Mouse (Mus musculus): ENCODE results near the gene Gpsm3. TPM values are rescaled to one million over a fixed set of nuclear protein-coding genes. Genes with fewer than 3 reads are reported as not detected.

Gene Gpsm3
- polyA plus RNA-seq, 1 experiment = 3.1 TPM

DNA sequence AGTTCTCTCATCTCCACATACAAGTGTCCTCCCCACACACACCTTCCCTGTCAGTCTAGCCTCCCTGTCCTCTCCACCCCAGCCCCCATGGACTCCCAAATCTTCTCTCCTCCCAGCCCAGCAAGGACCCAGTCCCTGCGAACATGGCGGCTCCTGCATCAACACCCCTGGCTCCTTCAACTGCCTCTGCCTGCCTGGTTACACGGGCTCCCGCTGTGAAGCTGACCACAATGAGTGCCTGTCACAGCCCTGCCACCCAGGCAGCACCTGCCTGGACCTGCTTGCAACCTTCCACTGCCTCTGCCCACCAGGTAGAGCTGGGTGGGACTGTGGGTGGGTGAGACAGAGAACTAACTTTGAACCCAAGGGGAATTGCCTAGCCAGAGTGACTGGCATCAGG, 19.7 kb upstream of the Gpsm3 start:
- Histone ChIP-seq H3K4me3 (no peak overlapping the region), H3K27me3 (ENCODE audit: control insufficient read depth, insufficient read depth, insufficient read length) (peaks cover 46% of the 10 kb centered on the region), H3K79me2 (ENCODE audit: control insufficient read depth, insufficient read depth) (no peaks in the 10 kb centered on the region), H3K4me2 (ENCODE audit: low read depth) (no peak overlapping the region), H3K36me3 (ENCODE audit: control insufficient read depth, insufficient read depth) (no peaks in the 10 kb centered on the region), H3ac (ENCODE audit: control insufficient read depth, insufficient read length) (no peak overlapping the region)
- TF ChIP-seq CEBPB (IDR thresholded peaks at IDR 0.05; ENCODE audit: insufficient read depth, poor library complexity, severe bottlenecking) (no peak), TCF3 (IDR thresholded peaks at IDR 0.05; ENCODE audit: insufficient read length, low read depth) (no peak), TCF12 (IDR thresholded peaks at IDR 0.05; ENCODE audit: insufficient read depth, poor library complexity, severe bottlenecking) (no peak), MAX (IDR thresholded peaks at IDR 0.05; ENCODE audit: low read depth) (no peak), POLR2AphosphoS2 (IDR thresholded peaks at IDR 0.05; ENCODE audit: insufficient read length, low read depth) (no peak)

DNA sequence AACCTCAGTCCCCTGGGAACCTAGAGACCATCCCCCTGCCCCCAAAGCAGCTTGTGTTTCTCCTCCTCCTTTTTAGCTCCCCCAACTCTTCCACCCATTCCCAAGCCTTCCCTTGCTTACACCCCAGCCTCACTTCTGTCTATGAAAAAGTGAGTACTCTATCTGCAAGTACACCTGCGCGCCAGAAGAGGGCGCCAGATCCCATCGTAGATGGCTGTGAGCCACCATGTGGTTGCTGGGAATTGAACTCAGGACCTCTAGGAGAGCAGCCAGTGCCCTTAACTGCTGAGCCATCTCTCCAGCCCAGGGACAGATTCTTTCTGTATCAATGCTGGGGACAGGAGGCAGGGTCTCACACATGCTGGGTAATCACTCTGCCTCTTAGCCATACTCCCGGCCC, 17.7 kb upstream of the Gpsm3 start:
- Histone ChIP-seq H3K36me3 (ENCODE audit: control insufficient read depth, insufficient read depth) (no peaks in the 10 kb centered on the region), H3K4me2 (ENCODE audit: low read depth) (no peak overlapping the region), H3K79me2 (ENCODE audit: control insufficient read depth, insufficient read depth) (no peaks in the 10 kb centered on the region), H3K27me3 (ENCODE audit: control insufficient read depth, insufficient read depth, insufficient read length) (peaks cover 38% of the 10 kb centered on the region), H3ac (ENCODE audit: control insufficient read depth, insufficient read length) (no peak overlapping the region), H3K4me3 (no peak overlapping the region)
- TF ChIP-seq MAX (IDR thresholded peaks at IDR 0.05; ENCODE audit: low read depth) (no peak), CEBPB (IDR thresholded peaks at IDR 0.05; ENCODE audit: insufficient read depth, poor library complexity, severe bottlenecking) (no peak), TCF12 (IDR thresholded peaks at IDR 0.05; ENCODE audit: insufficient read depth, poor library complexity, severe bottlenecking) (no peak), MYOD1 (IDR thresholded peaks at IDR 0.05; ENCODE audit: control insufficient read depth in 1 of 3, insufficient read length in 2 of 3, low read depth in 2 of 3) (no peak), E2F4 (IDR thresholded peaks at IDR 0.05; ENCODE audit: insufficient read depth) (no peak), REST (IDR thresholded peaks at IDR 0.05; ENCODE audit: insufficient read depth, insufficient read length) (no peak), POLR2AphosphoS2 (IDR thresholded peaks at IDR 0.05; ENCODE audit: insufficient read length, low read depth) (no peak), POLR2A (IDR thresholded peaks at IDR 0.05; ENCODE audit: insufficient read length, low read depth) (no peak), MYOG (IDR thresholded peaks at IDR 0.05; ENCODE audit: control insufficient read depth in 1 of 3, insufficient read depth in 1 of 3, insufficient read length in 2 of 3, low read depth in 2 of 3) (no peak), TCF3 (IDR thresholded peaks at IDR 0.05; ENCODE audit: insufficient read length, low read depth) (no peak), USF1 (IDR thresholded peaks at IDR 0.05; ENCODE audit: low read depth) (no peak)

DNA sequence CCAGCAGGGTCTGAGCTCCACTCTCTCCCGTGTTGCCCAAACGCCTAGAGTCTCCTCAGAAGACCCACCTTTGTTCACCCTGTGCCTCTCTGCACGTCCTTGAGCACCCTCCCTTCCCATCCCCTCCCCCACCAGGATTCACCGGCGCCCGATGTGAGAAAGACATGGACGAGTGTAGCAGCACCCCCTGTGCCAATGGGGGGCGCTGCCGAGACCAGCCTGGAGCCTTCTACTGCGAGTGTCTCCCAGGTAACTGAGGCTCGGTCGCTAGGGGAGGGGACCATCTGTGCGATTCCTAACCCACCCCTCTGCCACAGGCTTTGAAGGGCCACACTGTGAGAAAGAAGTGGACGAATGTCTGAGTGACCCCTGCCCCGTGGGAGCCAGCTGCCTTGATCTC, 17.2 kb upstream of the Gpsm3 start:
- no peak overlapping the region for H3K4me3 ChIP-seq
- no peaks in the 10 kb centered on the region for H3K36me3 ChIP-seq (ENCODE audit: control insufficient read depth, insufficient read depth)
- H3ac ChIP-seq (ENCODE audit: control insufficient read depth, insufficient read length) = no peak overlapping the region
- H3K27me3 ChIP-seq (ENCODE audit: control insufficient read depth, insufficient read depth, insufficient read length) = peaks cover 33% of the 10 kb centered on the region
- TF ChIP-seq TCF3 (IDR thresholded peaks at IDR 0.05; ENCODE audit: insufficient read length, low read depth) (no peak), TCF12 (IDR thresholded peaks at IDR 0.05; ENCODE audit: insufficient read depth, poor library complexity, severe bottlenecking) (no peak), E2F4 (IDR thresholded peaks at IDR 0.05; ENCODE audit: insufficient read depth) (no peak), REST (IDR thresholded peaks at IDR 0.05; ENCODE audit: insufficient read depth, insufficient read length) (no peak), CEBPB (IDR thresholded peaks at IDR 0.05; ENCODE audit: insufficient read depth, poor library complexity, severe bottlenecking) (no peak), POLR2AphosphoS2 (IDR thresholded peaks at IDR 0.05; ENCODE audit: insufficient read length, low read depth) (no peak), MAX (IDR thresholded peaks at IDR 0.05; ENCODE audit: low read depth) (no peak), MYOG (IDR thresholded peaks at IDR 0.05; ENCODE audit: control insufficient read depth in 1 of 3, insufficient read depth in 1 of 3, insufficient read length in 2 of 3, low read depth in 2 of 3) (no peak), POLR2A (IDR thresholded peaks at IDR 0.05; ENCODE audit: insufficient read length, low read depth) (no peak), USF1 (IDR thresholded peaks at IDR 0.05; ENCODE audit: low read depth) (no peak), SRF (IDR thresholded peaks at IDR 0.05; ENCODE audit: control insufficient read depth, insufficient read length, low read depth) (no peak)
- H3K79me2 ChIP-seq (ENCODE audit: control insufficient read depth, insufficient read depth) = no peaks in the 10 kb centered on the region
- no peak overlapping the region for H3K4me2 ChIP-seq (ENCODE audit: low read depth)

DNA sequence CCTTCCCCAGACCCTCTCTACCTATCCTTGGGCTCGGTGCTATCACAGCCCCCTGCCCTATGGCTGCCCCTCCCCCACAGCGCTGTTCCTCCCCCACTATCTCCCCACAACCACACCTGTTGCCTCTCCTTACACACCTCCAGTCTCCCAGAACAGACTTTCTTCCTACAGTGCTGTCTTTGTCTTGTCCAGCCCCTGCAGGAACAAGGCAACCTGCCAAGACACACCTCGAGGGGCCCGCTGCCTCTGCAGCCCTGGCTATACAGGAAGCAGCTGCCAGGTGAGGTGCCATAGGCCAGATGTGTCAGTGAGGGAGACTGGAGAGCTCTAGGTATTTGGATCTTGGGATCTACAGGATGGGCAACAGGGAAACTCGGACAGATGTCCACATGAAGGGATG, 13.0 kb upstream of the Gpsm3 start:
- TF ChIP-seq TCF3 (IDR thresholded peaks at IDR 0.05; ENCODE audit: insufficient read length, low read depth) = no peak
- no peak for TF ChIP-seq MYOD1 (IDR thresholded peaks at IDR 0.05; ENCODE audit: control insufficient read depth in 1 of 3, insufficient read length in 2 of 3, low read depth in 2 of 3)
- no peak for TF ChIP-seq SRF (IDR thresholded peaks at IDR 0.05; ENCODE audit: control insufficient read depth, insufficient read length, low read depth)
- no peak for TF ChIP-seq MYOG (IDR thresholded peaks at IDR 0.05; ENCODE audit: control insufficient read depth in 1 of 3, insufficient read depth in 1 of 3, insufficient read length in 2 of 3, low read depth in 2 of 3)
- TF ChIP-seq E2F4 (IDR thresholded peaks at IDR 0.05; ENCODE audit: insufficient read depth) = no peak
- no peak for TF ChIP-seq REST (IDR thresholded peaks at IDR 0.05; ENCODE audit: insufficient read depth, insufficient read length)
- no peak for TF ChIP-seq CEBPB (IDR thresholded peaks at IDR 0.05; ENCODE audit: insufficient read depth, poor library complexity, severe bottlenecking)
- no peak for TF ChIP-seq MAX (IDR thresholded peaks at IDR 0.05; ENCODE audit: low read depth)
- TF ChIP-seq USF1 (IDR thresholded peaks at IDR 0.05; ENCODE audit: low read depth) = no peak
- TF ChIP-seq POLR2AphosphoS2 (IDR thresholded peaks at IDR 0.05; ENCODE audit: insufficient read length, low read depth) = no peak
- no peak for TF ChIP-seq POLR2A (IDR thresholded peaks at IDR 0.05; ENCODE audit: insufficient read length, low read depth)
- TF ChIP-seq TCF12 (IDR thresholded peaks at IDR 0.05; ENCODE audit: insufficient read depth, poor library complexity, severe bottlenecking) = no peak
- H3K79me2 ChIP-seq (ENCODE audit: control insufficient read depth, insufficient read depth) = no peaks in the 10 kb centered on the region

DNA sequence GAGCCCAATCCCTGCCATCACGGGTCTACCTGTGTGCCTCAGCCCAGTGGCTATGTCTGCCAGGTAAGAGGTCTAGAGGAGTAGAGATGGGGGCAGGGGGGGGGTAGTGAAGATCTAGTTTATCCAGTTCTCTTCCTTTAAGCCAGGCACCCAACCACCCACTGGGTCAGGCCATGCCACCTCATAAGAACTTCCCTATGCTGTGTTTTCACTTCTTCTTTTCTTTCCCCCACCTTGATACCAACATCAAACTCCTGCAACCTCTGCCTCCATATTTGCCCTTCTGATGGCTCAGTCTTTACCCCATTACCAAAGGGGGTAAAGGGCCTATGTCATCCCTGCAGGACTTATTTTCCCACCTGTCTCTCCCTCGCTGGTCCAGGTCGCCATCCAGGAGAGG, 11.5 kb upstream of the Gpsm3 start:
- TF ChIP-seq TCF3 (IDR thresholded peaks at IDR 0.05; ENCODE audit: insufficient read length, low read depth) (no peak), REST (IDR thresholded peaks at IDR 0.05; ENCODE audit: insufficient read depth, insufficient read length) (no peak), E2F4 (IDR thresholded peaks at IDR 0.05; ENCODE audit: insufficient read depth) (no peak), TCF12 (IDR thresholded peaks at IDR 0.05; ENCODE audit: insufficient read depth, poor library complexity, severe bottlenecking) (no peak), POLR2A (IDR thresholded peaks at IDR 0.05; ENCODE audit: insufficient read length, low read depth) (no peak), POLR2AphosphoS2 (IDR thresholded peaks at IDR 0.05; ENCODE audit: insufficient read length, low read depth) (no peak)
- Histone ChIP-seq H3K36me3 (ENCODE audit: control insufficient read depth, insufficient read depth) (no peaks in the 10 kb centered on the region), H3ac (ENCODE audit: control insufficient read depth, insufficient read length) (no peak overlapping the region), H3K4me3 (no peak overlapping the region), H3K79me2 (ENCODE audit: control insufficient read depth, insufficient read depth) (no peaks in the 10 kb centered on the region), H3K4me2 (ENCODE audit: low read depth) (no peak overlapping the region), H3K27me3 (ENCODE audit: control insufficient read depth, insufficient read depth, insufficient read length) (peaks cover 31% of the 10 kb centered on the region)

More for the DNA sequence above, 13.0 kb upstream of the Gpsm3 start:
- H3K4me3 ChIP-seq = no peak overlapping the region
- peaks cover 31% of the 10 kb centered on the region for H3K27me3 ChIP-seq (ENCODE audit: control insufficient read depth, insufficient read depth, insufficient read length)
- no peak overlapping the region for H3K4me2 ChIP-seq (ENCODE audit: low read depth)
- H3ac ChIP-seq (ENCODE audit: control insufficient read depth, insufficient read length) = no peak overlapping the region
- H3K36me3 ChIP-seq (ENCODE audit: control insufficient read depth, insufficient read depth) = no peaks in the 10 kb centered on the region

Measured in myocyte (in vitro differentiated cells).